Mouse (Mus musculus): ENCODE measurements at regions not wholly inside any gene's neighbourhood (a gene's known extent, or its start where the extent isn't known, plus 50 kb on each side); places are given as distances from the start of the nearest gene placed in this dataset.

GRCm38 (mm10) chr15:24296798-24297197 is 1116.8 kb downstream of the Basp1 start:
- DNase-seq: no peak

- no peak for DNase-seq
These were observed 1138.5 kb downstream of the Basp1 start for GRCm38 (mm10) chr15:24275100-24275499.

- DNase-seq: no peak
These were observed 1146.2 kb downstream of the Basp1 start for GRCm38 (mm10) chr15:24267360-24267759.

Data from lung, adult 18-20 months (tissue).